ENCODE assay signal across 16 mouse cellular contexts in genomic region chr16:94752781-94753180, GRCm38 (mm10).
DNase-seq lines count a peak whose midpoint lies in the region; ATAC-seq and TF ChIP-seq lines count a peak whose summit lies in the region.
"Had no signal": no experiment of that assay in that cellular context is flagged by ENCODE, and none has a peak within 500 bp of the region (broad histone marks: within the 10 kb centered on the region; RNA-seq: fewer than 3 reads in every experiment).

No protein-coding gene starts in this region.

- no peak for TF ChIP-seq CTCF in heart, adult 2 months (IDR thresholded peaks at IDR 0.05)

- H3K27ac ChIP-seq in heart, adult 2 months = no peak overlapping the region
- H3K27ac ChIP-seq in limb, embryonic 15.5 days = peak overlapping the region; percentile 8; the same call in 1 of the 2 replicates
- H3K27ac ChIP-seq in limb, embryonic 10.5 days = no peak overlapping the region
- H3K27ac ChIP-seq: hindbrain, embryonic 15.5 days; limb, embryonic 12.5 days; liver, embryonic 15.5 days; neural tube, embryonic 15.5 days had no signal

- H3K36me3 ChIP-seq in heart, adult 2 months (ENCODE audit: control insufficient read depth, insufficient read depth, low read length) = no peaks in the 10 kb centered on the region
- H3K36me3 ChIP-seq in limb, embryonic 15.5 days = no peaks in the 10 kb centered on the region
- H3K36me3 ChIP-seq in limb, embryonic 10.5 days = no peaks in the 10 kb centered on the region
- H3K36me3 ChIP-seq: hindbrain, embryonic 15.5 days; limb, embryonic 12.5 days; liver, embryonic 15.5 days; neural tube, embryonic 15.5 days had no signal

- H3K9ac ChIP-seq in heart, adult 2 months (ENCODE audit: low read depth, low read length) = no peak overlapping the region
- H3K9ac ChIP-seq in limb, embryonic 15.5 days = no peak overlapping the region
- H3K9ac ChIP-seq: hindbrain, embryonic 15.5 days; limb, embryonic 12.5 days; liver, embryonic 15.5 days; neural tube, embryonic 15.5 days had no signal

- no peak overlapping the region for H3K4me2 ChIP-seq in limb, embryonic 15.5 days
- H3K4me2 ChIP-seq: hindbrain, embryonic 15.5 days; limb, embryonic 12.5 days; liver, embryonic 15.5 days; neural tube, embryonic 15.5 days had no signal

- H3K9me3 ChIP-seq in limb, embryonic 15.5 days = no peaks in the 10 kb centered on the region
- H3K9me3 ChIP-seq in limb, embryonic 10.5 days (replicated peaks) = no peaks in the 10 kb centered on the region
- H3K9me3 ChIP-seq: hindbrain, embryonic 15.5 days; limb, embryonic 12.5 days; liver, embryonic 15.5 days; neural tube, embryonic 15.5 days had no signal

- H3K27me3 ChIP-seq in heart, adult 2 months (ENCODE audit: control insufficient read depth, insufficient read depth, low read length) = no peaks in the 10 kb centered on the region
- no peaks in the 10 kb centered on the region for H3K27me3 ChIP-seq in limb, embryonic 15.5 days
- H3K27me3 ChIP-seq in limb, embryonic 10.5 days (ENCODE audit: low read depth, poor library complexity, severe bottlenecking) = no peaks in the 10 kb centered on the region
- H3K27me3 ChIP-seq: hindbrain, embryonic 15.5 days; limb, embryonic 12.5 days; liver, embryonic 15.5 days; neural tube, embryonic 15.5 days had no signal

- TF ChIP-seq EP300 in heart, adult 2 months (IDR thresholded peaks at IDR 0.05; ENCODE audit: insufficient read depth, low read depth, low read length) = 0 out of 2 replicates have a peak, but pooled peaks have one; percentile 16

- 31% methylated on average over 10 of the region's 10 CpGs for WGBS in heart, adult 2 months
- 33% methylated on average over 10 of the region's 10 CpGs for WGBS in limb, embryonic 15.5 days
- WGBS in limb, embryonic 10.5 days = 41% methylated on average over 10 of the region's 10 CpGs

- DNase-seq in heart, adult 2 months = peak in 1 of 2 experiments; percentile 34
- no peak for DNase-seq in heart, adult 8-10 months (ENCODE audit: low spot score)
- no peak for DNase-seq in limb, embryonic 10.5 days (ENCODE audit: low spot score)
- peak; percentile 9 to 24 for DNase-seq in heart, postnatal 14 days
- peak; percentile 22 for DNase-seq in lung, postnatal 25 days (ENCODE audit: low spot score)
- no peak for DNase-seq in yolk sac, embryonic 10.5 days (ENCODE audit: low spot score)
- DNase-seq: B cell, adult 2 months; kidney, adult 11 months; kidney, postnatal 36 days; thymus, postnatal 14 days had no signal

- H3K79me2 ChIP-seq in heart, adult 2 months (replicated peaks; ENCODE audit: control insufficient read depth, insufficient read depth, low read length) = no peaks in the 10 kb centered on the region

- TF ChIP-seq POLR2A in heart, adult 2 months (IDR thresholded peaks at IDR 0.05; ENCODE audit: insufficient read depth, low read depth, low read length) = no peak

- no peak overlapping the region for H3K4me3 ChIP-seq in heart, adult 2 months
- no peak overlapping the region for H3K4me3 ChIP-seq in limb, embryonic 15.5 days
- no peak overlapping the region for H3K4me3 ChIP-seq in limb, embryonic 10.5 days
- H3K4me3 ChIP-seq: hindbrain, embryonic 15.5 days; limb, embryonic 12.5 days; liver, embryonic 15.5 days; neural tube, embryonic 15.5 days had no signal

- ATAC-seq in limb, embryonic 15.5 days (ENCODE audit: insufficient number of reproducible peaks, low FRiP score, low TSS enrichment, low read depth) = no peak
- ATAC-seq: Patski had no signal

- intact Hi-C loops in heart, adult 2 months (cut with DNase I) = no loop called here
- intact Hi-C loops in heart, postnatal 14 days (cut with DNase I) = no loop called here

- no peaks in the 10 kb centered on the region for H3K4me1 ChIP-seq in heart, adult 2 months (ENCODE audit: control insufficient read depth, insufficient read depth, low read length)
- no peaks in the 10 kb centered on the region for H3K4me1 ChIP-seq in limb, embryonic 15.5 days
- H3K4me1 ChIP-seq in limb, embryonic 10.5 days = peaks cover 9% of the 10 kb centered on the region; the same call in 1 of the 2 replicates
- H3K4me1 ChIP-seq: liver, embryonic 15.5 days had no signal

Comparison
In these comparisons a context has a peak if more than half of its experiments do, and no peak if none do; other contexts are left out.
1. DNase-seq: peak in heart, postnatal 14 days (2 of 2) and lung, postnatal 25 days (single experiment); none in heart, adult 8-10 months (single experiment), limb, embryonic 10.5 days (single experiment) and yolk sac, embryonic 10.5 days (single experiment).